Mouse (Mus musculus) stomach, postnatal 0 days (tissue): ENCODE measurements at regions not wholly inside any gene's neighbourhood (a gene's known extent, or its start where the extent isn't known, plus 50 kb on each side); places are given as distances from the start of the nearest gene placed in this dataset.
A peak's percentile ranks its signal among the peaks of the same experiment; 100 is the strongest.

Experiments
- ATAC-seq: fragments of 200-750 bp; cut with Nextera tagmentation; 2 replicates; pipeline ENCODE4 v1.8.0; 2017; ENCODE audit not compliant: low FRiP score, low TSS enrichment
- DNase-seq: peaks from one replicate; pipeline ENCODE4 v3.0.0-alpha.2; 2016; ENCODE audit warnings: low spot score
- H3K27ac ChIP-seq: fragments of 300-500 bp; sonication (generic); replicated peaks from 2 replicates; pipeline ENCODE4 v1.5.1; 2014; ENCODE audit warnings: mild to moderate bottlenecking, control low read depth
- H3K27me3 ChIP-seq: fragments of 300-500 bp; sonication (generic); 2 replicates; pipeline ENCODE4 v1.6.1; 2014; ENCODE audit warnings: low read length; ENCODE audit not compliant: control insufficient read depth, insufficient read depth
- H3K36me3 ChIP-seq: fragments of 300-500 bp; sonication (generic); 2 replicates; pipeline ENCODE4 v1.6.1; 2014; ENCODE audit warnings: low read length, mixed read lengths; ENCODE audit not compliant: control insufficient read depth, insufficient read depth
- H3K4me1 ChIP-seq: fragments of 300-500 bp; sonication (generic); replicated peaks from 2 replicates; pipeline ENCODE4 v1.6.1; 2014; ENCODE audit warnings: antibody characterized with exemption; ENCODE audit not compliant: control insufficient read depth, insufficient read depth
- H3K4me2 ChIP-seq: fragments of 300-500 bp; sonication (generic); replicated peaks from 2 replicates; pipeline ENCODE4 v1.6.1; 2014; ENCODE audit warnings: low read depth, mild to moderate bottlenecking, control low read depth, moderate library complexity
- H3K4me3 ChIP-seq: fragments of 300-500 bp; sonication (generic); 2 replicates; pipeline ENCODE4 v1.5.1; 2014; ENCODE audit warnings: low read depth, low read length, control low read depth
- H3K9ac ChIP-seq: fragments of 300-500 bp; sonication (generic); 2 replicates; pipeline ENCODE4 v1.6.1; 2014; ENCODE audit warnings: mild to moderate bottlenecking, low read length, control low read depth, mixed read lengths
- H3K9me3 ChIP-seq: fragments of 300-500 bp; sonication (generic); 2 replicates; pipeline ENCODE4 v1.6.1; 2016; ENCODE audit warnings: low read length; ENCODE audit not compliant: control insufficient read depth
- CTCF ChIP-seq: IDR thresholded peaks from 2 replicates; pipeline ENCODE4 v1.5.1; 2016; ENCODE audit warnings: antibody characterized with exemption, low read depth, mild to moderate bottlenecking, moderate library complexity
- EP300 ChIP-seq: optimal IDR thresholded peaks from 2 replicates; pipeline ENCODE3; 2016; ENCODE audit warnings: antibody characterized with exemption
- WGBS: fragments of 180-500 bp; shearing (Covaris S2); extraction: QIAGEN DNeasy Blood & Tissue Kit; methylation state at CpG from one replicate; pipeline ENCODE4 v1.1.7; 2014; 5-methylcytosine and 5-hydroxymethylcytosine counted together

- no peak for DNase-seq
- WGBS, result 48% methylated on average over 5 of the region's 5 CpGs
- Histone ChIP-seq H3K4me3 (no peak overlapping the region), H3K27ac (no peak overlapping the region), H3K9me3 (no peaks in the 10 kb centered on the region), H3K27me3 (no peaks in the 10 kb centered on the region), H3K36me3 (no peaks in the 10 kb centered on the region), H3K9ac (no peak overlapping the region), H3K4me1 (no peaks in the 10 kb centered on the region), H3K4me2 (no peak overlapping the region)
- ATAC-seq, result no peak
- no peak for TF ChIP-seq CTCF
- TF ChIP-seq EP300, result no peak
Observed at GRCm38 (mm10) chr15:88120376-88120775, 479.7 kb upstream of the Zdhhc25 start.

GRCm38 (mm10) chr15:88123907-88124523 lies 476.1 kb upstream of the Zdhhc25 start:
- ATAC-seq (no peak), DNase-seq (no peak)
- no peak overlapping the region for H3K9ac ChIP-seq
- H3K9me3 ChIP-seq, result no peaks in the 10 kb centered on the region
- no peak overlapping the region for H3K4me2 ChIP-seq
- 86% methylated on average over 24 of the region's 24 CpGs for WGBS
- no peaks in the 10 kb centered on the region for H3K27me3 ChIP-seq
- no peak overlapping the region for H3K4me3 ChIP-seq
- no peaks in the 10 kb centered on the region for H3K36me3 ChIP-seq
- H3K27ac ChIP-seq, result no peak overlapping the region
- no peaks in the 10 kb centered on the region for H3K4me1 ChIP-seq
- TF ChIP-seq EP300, result no peak
- no peak for TF ChIP-seq CTCF

GRCm38 (mm10) chr15:88146118-88146517 lies 454.0 kb upstream of the Zdhhc25 start:
- peak; percentile 27 for DNase-seq
- Histone ChIP-seq H3K4me3 (no peak overlapping the region), H3K9me3 (no peaks in the 10 kb centered on the region), H3K9ac (no peak overlapping the region), H3K4me2 (no peak overlapping the region), H3K27ac (no peak overlapping the region), H3K36me3 (no peaks in the 10 kb centered on the region), H3K27me3 (no peaks in the 10 kb centered on the region), H3K4me1 (no peaks in the 10 kb centered on the region)
- no peak for ATAC-seq
- TF ChIP-seq CTCF (peak; percentile 61), EP300 (no peak)
- WGBS, result 42% methylated on average over 7 of the region's 7 CpGs

GRCm38 (mm10) chr15:88151199-88151598 lies 448.9 kb upstream of the Zdhhc25 start:
- no peak for ATAC-seq
- Histone ChIP-seq H3K4me3 (no peak overlapping the region), H3K27me3 (no peaks in the 10 kb centered on the region), H3K9me3 (no peaks in the 10 kb centered on the region), H3K27ac (no peak overlapping the region), H3K4me2 (no peak overlapping the region), H3K4me1 (no peaks in the 10 kb centered on the region), H3K9ac (no peak overlapping the region), H3K36me3 (no peaks in the 10 kb centered on the region)
- no peak for DNase-seq
- TF ChIP-seq CTCF (no peak), EP300 (no peak)
- 62% methylated on average over 6 of the region's 6 CpGs for WGBS

- WGBS, result 67% methylated on average over 2 of the region's 2 CpGs
- TF ChIP-seq EP300 (no peak), CTCF (no peak)
- no peak overlapping the region for H3K4me3 ChIP-seq
- no peak overlapping the region for H3K4me2 ChIP-seq
- ATAC-seq, result no peak
- H3K27ac ChIP-seq, result no peak overlapping the region
- H3K4me1 ChIP-seq, result no peaks in the 10 kb centered on the region
- no peaks in the 10 kb centered on the region for H3K9me3 ChIP-seq
- no peaks in the 10 kb centered on the region for H3K36me3 ChIP-seq
- DNase-seq, result no peak
- no peaks in the 10 kb centered on the region; the same call in 1 of the 2 replicates for H3K27me3 ChIP-seq
- H3K9ac ChIP-seq, result no peak overlapping the region
Observed at GRCm38 (mm10) chr15:88159618-88160170, 440.4 kb upstream of the Zdhhc25 start.

- no peak for DNase-seq
- no peak overlapping the region for H3K27ac ChIP-seq
- H3K27me3 ChIP-seq, result no peaks in the 10 kb centered on the region; the same call in 1 of the 2 replicates
- H3K4me1 ChIP-seq, result no peaks in the 10 kb centered on the region
- ATAC-seq, result no peak
- H3K36me3 ChIP-seq, result no peaks in the 10 kb centered on the region
- 82% methylated on average over 4 of the region's 4 CpGs for WGBS
- H3K9me3 ChIP-seq, result no peaks in the 10 kb centered on the region
- TF ChIP-seq EP300 (no peak), CTCF (no peak)
- no peak overlapping the region for H3K9ac ChIP-seq
- no peak overlapping the region for H3K4me2 ChIP-seq
- H3K4me3 ChIP-seq, result no peak overlapping the region
Observed at GRCm38 (mm10) chr15:88160291-88160690, 439.8 kb upstream of the Zdhhc25 start.
